Mouse (Mus musculus) adrenal gland, postnatal 10 days (tissue): Measurements from ENCODE around the gene Mmel1. TPM values are rescaled to one million over a fixed set of nuclear protein-coding genes. Genes with fewer than 3 reads are reported as not detected.
A peak's percentile ranks its signal among the peaks of the same experiment; 100 is the strongest.

Experiments used
- DNase-seq: peaks from one replicate; pipeline ENCODE4 v3.0.0; 2021; ENCODE audit warnings: mixed read lengths
- total RNA-seq, 2 experiments: library from RNA; stranded (reverse); gene quantifications; 2 replicates each; pipeline ENCODE4 v1.2.3; 2021

Mmel1 gene
- total RNA-seq, 2 experiments from 2014 or later = 0.24 to 0.45 TPM

DNA sequence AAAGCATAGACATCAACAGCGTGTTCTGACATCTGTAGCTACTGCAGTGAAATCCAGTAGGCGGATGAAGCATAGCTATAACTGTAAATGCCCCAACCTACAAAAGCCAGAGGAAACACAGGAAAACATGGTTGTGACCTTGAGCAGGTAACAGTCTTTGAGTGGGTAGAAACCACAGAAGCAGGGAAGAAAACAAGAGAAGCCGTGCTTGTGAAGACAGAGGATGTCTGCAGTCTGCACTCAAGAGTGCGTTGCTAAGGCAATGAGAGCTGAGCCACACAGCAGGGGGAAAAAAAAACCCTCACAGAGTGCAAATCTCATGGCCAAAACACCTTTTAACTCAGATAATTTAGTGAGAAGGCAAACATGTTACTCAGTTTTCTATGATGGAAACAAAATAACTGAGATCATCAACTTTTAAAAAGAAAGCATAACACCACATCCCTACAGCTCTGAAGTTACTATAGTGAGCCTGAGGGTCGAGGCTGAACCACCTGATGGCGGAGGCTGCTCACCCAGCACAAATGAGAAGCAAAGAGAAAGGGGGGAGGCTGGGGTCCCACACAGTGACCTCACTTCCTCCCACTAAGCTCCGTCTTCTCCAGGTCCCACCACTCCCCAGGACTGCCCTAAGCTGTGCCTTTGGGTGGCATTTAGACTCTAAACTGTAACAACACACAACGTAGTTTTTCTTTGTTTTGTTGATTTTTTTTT, 67.3 kb downstream of the Mmel1 start:
- DNase-seq = no peak

DNA sequence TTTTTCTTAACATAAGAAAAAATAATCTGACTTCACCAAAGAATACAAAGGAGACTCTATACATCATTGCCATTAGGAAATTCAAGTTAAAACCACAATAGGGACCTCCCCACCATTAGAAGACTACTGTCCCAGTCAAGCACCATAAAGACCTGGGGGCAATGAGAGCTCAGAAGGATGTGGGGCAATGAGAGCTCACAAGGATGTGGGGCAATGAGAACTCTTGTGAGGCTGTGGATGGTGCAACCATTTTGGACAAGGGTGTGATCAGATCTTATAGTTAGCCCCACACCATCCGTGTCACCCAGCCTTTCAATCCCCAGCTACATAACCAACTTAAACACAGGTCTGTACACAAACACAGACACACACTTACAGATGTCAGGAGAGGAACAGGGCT, 68.4 kb downstream of the Mmel1 start:
- no peak for DNase-seq

DNA sequence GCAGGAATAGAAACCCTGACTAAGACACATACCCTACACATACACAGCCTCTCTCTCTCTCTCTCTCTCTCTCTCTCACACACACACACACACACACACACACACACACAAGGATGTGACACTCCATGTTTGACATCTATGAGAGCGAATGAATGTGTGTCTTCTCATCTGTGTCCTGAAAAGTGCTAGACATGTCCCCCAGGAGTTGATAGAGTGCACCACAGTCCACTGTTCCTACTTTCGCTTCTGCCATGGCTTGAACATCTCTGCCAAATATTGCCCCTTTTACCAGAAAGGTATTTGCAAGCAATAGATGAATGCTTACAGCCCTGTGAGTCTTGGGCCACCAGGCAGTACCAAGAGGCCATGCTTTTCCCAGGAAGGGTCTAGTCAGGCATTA, 70.8 kb downstream of the Mmel1 start:
- no peak for DNase-seq

DNA sequence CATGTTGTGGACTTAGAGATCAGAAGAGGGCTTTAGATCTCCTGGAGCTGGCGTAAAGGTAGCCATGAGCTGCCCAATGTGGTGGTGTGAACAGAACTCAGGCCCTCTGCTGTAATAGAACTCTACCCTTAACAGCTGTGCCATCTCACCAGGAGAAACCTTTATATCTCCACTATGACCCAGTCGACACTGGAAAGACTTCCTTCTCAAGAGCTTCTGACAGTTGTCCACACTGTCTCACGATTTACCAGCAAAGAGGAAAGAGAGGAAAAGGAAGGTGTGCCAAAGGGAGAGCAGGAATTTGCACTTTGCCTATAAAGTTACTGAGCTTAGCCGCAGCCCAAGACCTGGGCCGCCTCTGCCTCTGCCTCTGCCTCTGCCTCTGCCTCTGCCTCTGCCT, 72.4 kb downstream of the Mmel1 start:
- DNase-seq = no peak

DNA sequence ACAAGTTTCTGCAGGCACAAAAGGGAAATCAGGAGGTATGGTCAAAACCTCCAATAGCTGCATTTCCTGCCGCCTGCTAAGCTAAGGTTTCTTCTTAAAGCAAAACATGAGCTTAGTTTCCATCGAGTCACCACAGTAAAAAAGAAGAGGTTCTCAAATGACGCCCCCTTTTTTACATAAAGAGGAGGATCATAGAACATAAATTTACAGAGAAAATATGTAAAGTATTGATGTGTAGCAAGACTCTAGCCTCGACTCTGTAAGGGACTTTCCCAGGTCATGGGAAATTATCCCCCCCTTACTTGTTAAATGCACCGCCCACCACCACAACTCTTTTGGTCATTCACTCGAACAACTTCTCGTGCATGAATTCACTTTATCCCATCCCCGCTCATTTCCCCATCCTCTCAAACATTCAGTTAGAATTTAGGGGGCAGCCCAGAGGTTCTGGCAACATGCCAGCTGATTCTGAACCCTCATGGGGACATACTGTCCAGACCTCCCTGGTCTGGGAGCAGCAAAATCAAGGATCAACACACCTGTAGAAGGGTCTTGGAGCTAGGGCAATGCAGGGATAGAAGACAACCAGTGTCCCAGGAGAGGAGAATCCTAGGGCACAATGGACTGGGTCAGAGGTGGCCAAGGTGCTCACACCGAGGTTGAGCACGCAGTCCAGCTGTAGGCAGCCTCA, 73.4 kb downstream of the Mmel1 start:
- no peak for DNase-seq

DNA sequence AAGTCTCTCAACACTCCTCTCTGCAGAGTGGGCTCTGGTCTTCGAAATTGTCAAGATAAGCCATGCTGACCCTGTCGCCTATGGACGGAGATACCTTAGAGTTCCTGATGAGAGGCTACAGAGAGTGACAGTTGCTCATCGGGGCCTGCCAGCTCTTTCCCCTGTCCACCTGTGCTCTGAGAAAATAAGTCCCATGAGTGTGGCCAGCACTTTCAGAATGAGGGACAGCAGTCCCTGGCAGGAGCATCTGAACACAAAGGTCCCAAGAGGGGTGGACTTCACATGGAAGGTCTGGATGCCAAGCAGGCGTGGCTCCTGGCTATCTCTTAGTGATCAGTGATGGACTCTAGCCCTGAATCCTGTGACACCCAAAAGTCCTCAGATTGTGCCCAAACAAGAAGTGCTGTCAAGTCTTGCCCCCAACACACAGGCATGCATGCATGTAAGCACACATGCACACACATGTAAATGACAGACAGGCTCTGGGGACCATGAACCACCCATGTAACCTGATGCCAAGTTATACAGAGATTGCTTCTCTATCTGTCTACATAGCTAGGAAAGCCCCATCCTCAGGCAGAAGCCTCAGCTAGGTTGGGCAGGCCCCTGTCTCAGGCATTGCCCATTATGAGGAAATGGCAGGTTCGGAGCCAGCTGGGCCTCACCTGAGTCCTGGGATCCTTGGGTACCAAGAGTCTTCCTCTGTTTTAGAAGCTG, 74.1 kb downstream of the Mmel1 start:
- DNase-seq = no peak

DNA sequence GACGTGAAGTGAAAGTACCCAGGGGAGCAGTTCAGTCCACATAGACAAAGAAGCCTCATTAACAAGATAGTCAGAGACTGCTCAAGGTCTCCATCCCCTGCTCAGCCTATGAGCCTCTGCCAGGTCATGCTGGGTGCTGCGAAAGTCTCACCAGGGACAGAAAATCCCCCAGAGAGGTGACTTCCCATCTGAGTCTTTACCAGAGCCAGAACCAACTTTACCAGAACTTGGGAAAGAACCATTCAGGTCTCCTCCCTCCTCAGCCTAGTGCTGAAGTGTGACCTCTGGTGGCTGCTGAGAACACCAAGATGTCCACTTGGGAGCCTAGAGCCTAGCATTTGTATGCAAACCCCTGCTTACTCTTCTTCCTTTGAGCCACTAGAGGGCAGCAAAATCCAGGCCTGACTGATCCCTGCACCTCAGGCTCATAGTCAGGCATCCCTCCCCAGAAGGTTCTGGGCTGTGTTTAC, 74.8 kb downstream of the Mmel1 start:
- peak; percentile 81 for DNase-seq

Other genes with a start within 250 kb of the Mmel1 start
- 10 to 100 TPM in 1 of 2 experiments, 1 to 10 TPM in 1; 9.0 to 17.8 TPM for gene Prdm16, start 232.7 kb upstream of the Mmel1 start, total RNA-seq
- not detected for gene Actrt2, start 201.7 kb upstream of the Mmel1 start, total RNA-seq
- under 1 TPM; 0.12 to 0.42 TPM for gene Ttc34, start 32.1 kb upstream of the Mmel1 start, total RNA-seq
- gene Fam213b, start 29.6 kb downstream of the Mmel1 start, total RNA-seq = 10 to 100 TPM; 37.8 to 44.3 TPM
- gene Tnfrsf14, start 59.0 kb downstream of the Mmel1 start, total RNA-seq = 10 to 100 TPM in 1 of 2 experiments, 1 to 10 TPM in 1; 8.1 to 12.7 TPM
- under 1 TPM in 1 of 2 experiments, not detected in 1; 0.76 TPM for gene Hes5, start 91.3 kb downstream of the Mmel1 start, total RNA-seq
- 10 to 100 TPM; 23.1 to 35.2 TPM for gene Pank4, start 94.5 kb downstream of the Mmel1 start, total RNA-seq
- under 1 TPM; 0.27 to 0.79 TPM for gene Plch2, start 187.2 kb downstream of the Mmel1 start, total RNA-seq
- gene Pex10, start 197.4 kb downstream of the Mmel1 start, total RNA-seq = 10 to 100 TPM; 21.8 to 30.1 TPM
- 10 to 100 TPM; 91.2 to 93.1 TPM for gene Rer1, start 216.8 kb downstream of the Mmel1 start, total RNA-seq
- 10 to 100 TPM in 1 of 2 experiments, 1 to 10 TPM in 1; 7.0 to 11.2 TPM for gene Morn1, start 217.0 kb downstream of the Mmel1 start, total RNA-seq